Comparison of ENCODE assay signal across 9 mouse cellular contexts in genomic region chr1:151686696-151687095, GRCm38 (mm10).
A peak's percentile ranks its signal among the peaks of the same experiment; 100 is the strongest.
DNase-seq lines count a peak whose midpoint lies in the region; ATAC-seq and TF ChIP-seq lines count a peak whose summit lies in the region.
"Had no signal": no experiment of that assay in that cellular context is flagged by ENCODE, and none has a peak within 500 bp of the region (broad histone marks: within the 10 kb centered on the region; RNA-seq: fewer than 3 reads in every experiment).

No protein-coding gene starts in this region.

- peak; percentile 63 for DNase-seq in adipocyte (ENCODE audit: low spot score)
- DNase-seq in heart, embryonic 10.5 days (ENCODE audit: low spot score) = no peak
- DNase-seq in lung, postnatal 25 days (ENCODE audit: low spot score) = peak; percentile 59
- no peak for DNase-seq in cerebellum, postnatal 4 days (ENCODE audit: low spot score in 2 of 2)
- no peak for DNase-seq in frontal cortex, postnatal 10 days (ENCODE audit: low spot score in 2 of 2)
- DNase-seq in c-Kit-positive CD71-positive TER-119-positive erythroid progenitor cells, embryonic 14.5 days (ENCODE audit: low spot score) = no peak

- H3K27me3 ChIP-seq in intestine, embryonic 15.5 days (replicated peaks) = no peaks in the 10 kb centered on the region
- no peaks in the 10 kb centered on the region for H3K27me3 ChIP-seq in intestine, postnatal 0 days (replicated peaks; ENCODE audit: control insufficient read depth, insufficient read depth, low read length)
- no peaks in the 10 kb centered on the region for H3K27me3 ChIP-seq in heart, embryonic 10.5 days (ENCODE audit: insufficient read depth, poor library complexity, severe bottlenecking)

- 28% methylated on average over 8 of the region's 8 CpGs for WGBS in intestine, embryonic 15.5 days
- 36% methylated on average over 8 of the region's 8 CpGs for WGBS in intestine, postnatal 0 days
- WGBS in heart, embryonic 10.5 days = 45% methylated on average over 8 of the region's 8 CpGs

- no peak for TF ChIP-seq CTCF in intestine, postnatal 0 days (IDR thresholded peaks at IDR 0.05; ENCODE audit: low read depth)

- ATAC-seq in intestine, embryonic 15.5 days = peak; percentile 39; the same call in 1 of the 2 replicates
- ATAC-seq in intestine, postnatal 0 days = no peak

- H3K36me3 ChIP-seq in intestine, embryonic 15.5 days = no peaks in the 10 kb centered on the region
- no peaks in the 10 kb centered on the region for H3K36me3 ChIP-seq in intestine, postnatal 0 days (ENCODE audit: control insufficient read depth, insufficient read depth)
- no peaks in the 10 kb centered on the region for H3K36me3 ChIP-seq in heart, embryonic 10.5 days
- H3K36me3 ChIP-seq: G1E had no signal

- H3K27ac ChIP-seq in intestine, embryonic 15.5 days = no peak overlapping the region
- H3K27ac ChIP-seq in intestine, postnatal 0 days (ENCODE audit: low read depth, low read length) = no peak overlapping the region
- H3K27ac ChIP-seq in heart, embryonic 10.5 days = peak overlapping the region; percentile 69

- H3K4me2 ChIP-seq in intestine, embryonic 15.5 days (replicated peaks) = no peak overlapping the region
- H3K4me2 ChIP-seq in intestine, postnatal 0 days (replicated peaks; ENCODE audit: low read depth) = no peak overlapping the region

- 0 out of 2 replicates have a peak, but pooled peaks cover 3% of the 10 kb centered on the region for H3K4me1 ChIP-seq in intestine, embryonic 15.5 days (replicated peaks)
- no peaks in the 10 kb centered on the region for H3K4me1 ChIP-seq in intestine, postnatal 0 days (replicated peaks; ENCODE audit: control insufficient read depth, insufficient read depth, low read length)
- peaks cover 15% of the 10 kb centered on the region for H3K4me1 ChIP-seq in heart, embryonic 10.5 days

- no peaks in the 10 kb centered on the region for H3K9me3 ChIP-seq in intestine, embryonic 15.5 days
- no peaks in the 10 kb centered on the region for H3K9me3 ChIP-seq in intestine, postnatal 0 days (ENCODE audit: control insufficient read depth)
- no peaks in the 10 kb centered on the region for H3K9me3 ChIP-seq in heart, embryonic 10.5 days
- H3K9me3 ChIP-seq: G1E had no signal

- H3K4me3 ChIP-seq in intestine, embryonic 15.5 days (replicated peaks) = no peak overlapping the region
- no peak overlapping the region for H3K4me3 ChIP-seq in intestine, postnatal 0 days (ENCODE audit: low read depth, low read length)
- no peak overlapping the region for H3K4me3 ChIP-seq in heart, embryonic 10.5 days

- H3K9ac ChIP-seq in intestine, embryonic 15.5 days = no peak overlapping the region
- H3K9ac ChIP-seq in intestine, postnatal 0 days (ENCODE audit: low read depth, low read length) = no peak overlapping the region

Comparison
In these comparisons a context has a peak if more than half of its experiments do, and no peak if none do; other contexts are left out.
1. DNase-seq: peak in adipocyte (single experiment) and lung, postnatal 25 days (single experiment); none in heart, embryonic 10.5 days (single experiment), cerebellum, postnatal 4 days (0 of 2), frontal cortex, postnatal 10 days (0 of 2) and c-Kit-positive CD71-positive TER-119-positive erythroid progenitor cells, embryonic 14.5 days (single experiment).